Mouse (Mus musculus): Measurements from ENCODE around the gene Adarb1. TPM values are rescaled to one million over a fixed set of nuclear protein-coding genes. Genes with fewer than 3 reads are reported as not detected.

Gene Adarb1
- polyA plus RNA-seq, 1 experiment, result 3.3 TPM

DNA sequence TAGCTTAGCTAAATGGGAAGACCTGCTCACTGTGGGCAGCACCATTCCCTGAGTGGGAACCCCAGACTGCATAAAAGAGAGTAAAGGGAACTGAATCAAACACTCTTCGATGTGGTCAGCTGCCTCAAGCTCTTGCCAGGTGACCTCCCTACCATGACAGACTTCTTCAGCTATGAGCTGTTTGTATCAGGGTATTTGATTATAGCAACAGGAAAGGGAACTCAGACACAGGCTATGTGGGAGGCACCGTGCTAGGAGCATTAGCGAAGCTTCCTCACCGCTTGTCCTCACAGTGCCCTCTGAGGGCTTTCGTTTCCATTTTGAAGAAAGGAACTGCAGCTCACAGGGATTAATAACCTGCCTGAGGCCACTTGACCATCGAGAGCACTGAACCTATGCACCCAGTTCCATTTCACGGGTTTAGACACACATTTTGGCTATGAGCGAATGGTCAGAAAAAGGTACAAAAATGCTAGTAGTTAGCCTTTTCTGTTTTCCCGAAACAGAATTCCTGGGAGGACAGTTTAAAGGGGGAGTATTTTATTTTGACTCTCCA lies 103.3 kb downstream of the Adarb1 start:
- Histone ChIP-seq H3K27me3 (ENCODE audit: control insufficient read depth, insufficient read depth, insufficient read length) (no peaks in the 10 kb centered on the region), H3K4me3 (ENCODE audit: insufficient read depth, poor library complexity, severe bottlenecking) (no peak overlapping the region), H3ac (ENCODE audit: control insufficient read depth, insufficient read length, low read depth) (no peak overlapping the region), H3K79me3 (ENCODE audit: low read depth) (no peaks in the 10 kb centered on the region), H3K36me3 (ENCODE audit: control insufficient read depth, insufficient read depth) (peaks cover 4% of the 10 kb centered on the region), H3K79me2 (ENCODE audit: control insufficient read depth, insufficient read depth) (no peaks in the 10 kb centered on the region)
- TF ChIP-seq MYOD1 (IDR thresholded peaks at IDR 0.05; ENCODE audit: control insufficient read depth, insufficient read length, low read depth) (no peak), CTCF (IDR thresholded peaks at IDR 0.05; ENCODE audit: control insufficient read depth, insufficient read depth, insufficient read length) (no peak), MAX (IDR thresholded peaks at IDR 0.05) (no peak), USF1 (IDR thresholded peaks at IDR 0.05; ENCODE audit: low read depth) (no peak), MYOG (IDR thresholded peaks at IDR 0.05; ENCODE audit: control insufficient read depth, extremely low read depth, insufficient read length) (no peak), FOSL1 (IDR thresholded peaks at IDR 0.05; ENCODE audit: insufficient read depth, low read length, poor library complexity, severe bottlenecking) (no peak), CEBPB (IDR thresholded peaks at IDR 0.05; ENCODE audit: low read depth) (no peak)

- H3K79me2 ChIP-seq (ENCODE audit: control insufficient read depth, insufficient read depth), result no peaks in the 10 kb centered on the region
- H3K27me3 ChIP-seq (ENCODE audit: control insufficient read depth, insufficient read depth, insufficient read length), result no peaks in the 10 kb centered on the region
- no peaks in the 10 kb centered on the region for H3K79me3 ChIP-seq (ENCODE audit: low read depth)
- H3ac ChIP-seq (ENCODE audit: control insufficient read depth, insufficient read length, low read depth), result no peak overlapping the region
- no peak overlapping the region for H3K4me3 ChIP-seq (ENCODE audit: insufficient read depth, poor library complexity, severe bottlenecking)
- peaks cover 4% of the 10 kb centered on the region for H3K36me3 ChIP-seq (ENCODE audit: control insufficient read depth, insufficient read depth)
- no peak for TF ChIP-seq MYOG (IDR thresholded peaks at IDR 0.05; ENCODE audit: control insufficient read depth, extremely low read depth, insufficient read length)
- TF ChIP-seq USF1 (IDR thresholded peaks at IDR 0.05; ENCODE audit: low read depth), result no peak
- TF ChIP-seq CTCF (IDR thresholded peaks at IDR 0.05; ENCODE audit: control insufficient read depth, insufficient read depth, insufficient read length), result no peak
- no peak for TF ChIP-seq MYOD1 (IDR thresholded peaks at IDR 0.05; ENCODE audit: control insufficient read depth, insufficient read length, low read depth)
- no peak for TF ChIP-seq CEBPB (IDR thresholded peaks at IDR 0.05; ENCODE audit: low read depth)
- TF ChIP-seq MAX (IDR thresholded peaks at IDR 0.05), result no peak
- TF ChIP-seq FOSL1 (IDR thresholded peaks at IDR 0.05; ENCODE audit: insufficient read depth, low read length, poor library complexity, severe bottlenecking), result no peak
Measured at GRCm38 (mm10) chr10:77308978-77309377, 109.1 kb downstream of the Adarb1 start.

- no peaks in the 10 kb centered on the region for H3K27me3 ChIP-seq (ENCODE audit: control insufficient read depth, insufficient read depth, insufficient read length)
- no peak for TF ChIP-seq FOSL1 (IDR thresholded peaks at IDR 0.05; ENCODE audit: insufficient read depth, low read length, poor library complexity, severe bottlenecking)
- TF ChIP-seq CEBPB (IDR thresholded peaks at IDR 0.05; ENCODE audit: low read depth), result no peak
- no peak for TF ChIP-seq MYOD1 (IDR thresholded peaks at IDR 0.05; ENCODE audit: control insufficient read depth, insufficient read length, low read depth)
- no peak for TF ChIP-seq USF1 (IDR thresholded peaks at IDR 0.05; ENCODE audit: low read depth)
- no peak for TF ChIP-seq CTCF (IDR thresholded peaks at IDR 0.05; ENCODE audit: control insufficient read depth, insufficient read depth, insufficient read length)
- TF ChIP-seq MAX (IDR thresholded peaks at IDR 0.05), result no peak
- no peak for TF ChIP-seq MYOG (IDR thresholded peaks at IDR 0.05; ENCODE audit: control insufficient read depth, extremely low read depth, insufficient read length)
- no peaks in the 10 kb centered on the region for H3K36me3 ChIP-seq (ENCODE audit: control insufficient read depth, insufficient read depth)
- H3K79me3 ChIP-seq (ENCODE audit: low read depth), result no peaks in the 10 kb centered on the region
- no peak overlapping the region for H3ac ChIP-seq (ENCODE audit: control insufficient read depth, insufficient read length, low read depth)
- H3K79me2 ChIP-seq (ENCODE audit: control insufficient read depth, insufficient read depth), result no peaks in the 10 kb centered on the region
- no peak overlapping the region for H3K4me3 ChIP-seq (ENCODE audit: insufficient read depth, poor library complexity, severe bottlenecking)
Measured at GRCm38 (mm10) chr10:77305766-77306165, 112.3 kb downstream of the Adarb1 start.

GRCm38 (mm10) chr10:77304840-77305533 lies 113.1 kb downstream of the Adarb1 start:
- no peak overlapping the region for H3K4me3 ChIP-seq (ENCODE audit: insufficient read depth, poor library complexity, severe bottlenecking)
- H3ac ChIP-seq (ENCODE audit: control insufficient read depth, insufficient read length, low read depth), result no peak overlapping the region
- H3K36me3 ChIP-seq (ENCODE audit: control insufficient read depth, insufficient read depth), result no peaks in the 10 kb centered on the region
- TF ChIP-seq MYOG (IDR thresholded peaks at IDR 0.05; ENCODE audit: control insufficient read depth, extremely low read depth, insufficient read length) (no peak), FOSL1 (IDR thresholded peaks at IDR 0.05; ENCODE audit: insufficient read depth, low read length, poor library complexity, severe bottlenecking) (no peak), MYOD1 (IDR thresholded peaks at IDR 0.05; ENCODE audit: control insufficient read depth, insufficient read length, low read depth) (no peak), USF1 (IDR thresholded peaks at IDR 0.05; ENCODE audit: low read depth) (no peak), MAX (IDR thresholded peaks at IDR 0.05) (no peak), CTCF (IDR thresholded peaks at IDR 0.05; ENCODE audit: control insufficient read depth, insufficient read depth, insufficient read length) (no peak), CEBPB (IDR thresholded peaks at IDR 0.05; ENCODE audit: low read depth) (no peak)
- H3K79me3 ChIP-seq (ENCODE audit: low read depth), result no peaks in the 10 kb centered on the region
- no peaks in the 10 kb centered on the region for H3K79me2 ChIP-seq (ENCODE audit: control insufficient read depth, insufficient read depth)
- no peaks in the 10 kb centered on the region for H3K27me3 ChIP-seq (ENCODE audit: control insufficient read depth, insufficient read depth, insufficient read length)

DNA sequence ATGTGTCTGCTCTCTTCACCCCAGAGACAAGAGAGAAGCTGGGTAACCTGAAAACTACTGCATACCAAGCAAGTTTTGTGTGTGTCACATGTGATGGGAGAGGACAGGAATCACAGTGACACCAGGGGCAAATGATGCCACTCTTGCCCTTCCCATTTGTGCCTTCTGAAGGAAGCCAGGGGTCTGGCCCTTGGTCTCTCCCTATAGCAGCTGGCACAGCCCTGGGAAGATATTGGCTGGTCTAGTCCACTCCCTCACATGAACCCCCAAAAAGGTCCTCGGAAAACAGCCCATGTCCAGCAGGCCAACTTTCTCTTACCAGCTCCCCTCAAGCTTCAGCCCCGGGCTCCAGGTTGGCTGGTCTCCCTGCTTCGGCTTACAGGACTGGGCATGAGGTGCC lies 113.7 kb downstream of the Adarb1 start:
- H3K79me3 ChIP-seq (ENCODE audit: low read depth), result no peaks in the 10 kb centered on the region
- H3ac ChIP-seq (ENCODE audit: control insufficient read depth, insufficient read length, low read depth), result no peak overlapping the region
- no peaks in the 10 kb centered on the region for H3K79me2 ChIP-seq (ENCODE audit: control insufficient read depth, insufficient read depth)
- no peaks in the 10 kb centered on the region for H3K27me3 ChIP-seq (ENCODE audit: control insufficient read depth, insufficient read depth, insufficient read length)
- no peaks in the 10 kb centered on the region for H3K36me3 ChIP-seq (ENCODE audit: control insufficient read depth, insufficient read depth)
- TF ChIP-seq CTCF (IDR thresholded peaks at IDR 0.05; ENCODE audit: control insufficient read depth, insufficient read depth, insufficient read length) (no peak), USF1 (IDR thresholded peaks at IDR 0.05; ENCODE audit: low read depth) (no peak), MYOG (IDR thresholded peaks at IDR 0.05; ENCODE audit: control insufficient read depth, extremely low read depth, insufficient read length) (no peak), MAX (IDR thresholded peaks at IDR 0.05) (no peak), FOSL1 (IDR thresholded peaks at IDR 0.05; ENCODE audit: insufficient read depth, low read length, poor library complexity, severe bottlenecking) (no peak), CEBPB (IDR thresholded peaks at IDR 0.05; ENCODE audit: low read depth) (no peak), MYOD1 (IDR thresholded peaks at IDR 0.05; ENCODE audit: control insufficient read depth, insufficient read length, low read depth) (no peak)
- no peak overlapping the region for H3K4me3 ChIP-seq (ENCODE audit: insufficient read depth, poor library complexity, severe bottlenecking)
